Mouse (Mus musculus) layer of hippocampus, adult 18-20 months (tissue): ENCODE results near the gene Gadd45gip1. TPM values are rescaled to one million over a fixed set of nuclear protein-coding genes. Genes with fewer than 3 reads are reported as not detected.

Experiments
- DNase-seq, 2 experiments: peaks; one replicate each; pipeline ENCODE4 v3.0.0; 2022; ENCODE audit warnings: low spot score in 2 of 2
- microRNA-seq, 2 experiments: library from miRNA; unstranded; fragments of <30 nt; microRNA quantifications; one replicate each; pipeline ENCODE4 v1.2.0; 2021
- total RNA-seq, 2 experiments: library from RNA; stranded (reverse); gene quantifications; 2 replicates each; pipeline ENCODE4 v1.2.3; 2021

The Gadd45gip1 gene
- total RNA-seq, 2 experiments from 2014 or later = 27.3 to 27.4 TPM

GRCm38 (mm10) chr8:84846722-84847572, 15.6 kb downstream of the Gadd45gip1 start, which contains the start of gene Calr:
Gene Calr, minus strand, starts transcription at chr8:84846934.
- DNase-seq = peak; percentile 100

GRCm38 (mm10) chr8:84847684-84848435, 16.5 kb downstream of the Gadd45gip1 start:
- no peak for DNase-seq

- DNase-seq = no peak
Observed at GRCm38 (mm10) chr8:84856434-84856833, 25.1 kb downstream of the Gadd45gip1 start.

- peak; percentile 89 to 97 for DNase-seq
Observed at GRCm38 (mm10) chr8:84856864-84857441, 25.6 kb downstream of the Gadd45gip1 start, which contains the start of gene Farsa. Gene Farsa, plus strand, starts transcription at chr8:84856989.

GRCm38 (mm10) chr8:84871376-84872308, 40.3 kb downstream of the Gadd45gip1 start, which contains the start of gene Syce2:
Gene Syce2, plus strand, starts transcription at chr8:84872111.
- DNase-seq = peak in 1 of 2 experiments; percentile 37

GRCm38 (mm10) chr8:84872309-84872965, 41.1 kb downstream of the Gadd45gip1 start:
- DNase-seq = no peak

- DNase-seq = no peak
Observed at GRCm38 (mm10) chr8:84873016-84873415, 41.7 kb downstream of the Gadd45gip1 start.

- DNase-seq = no peak
Observed at GRCm38 (mm10) chr8:84874339-84874738, 43.0 kb downstream of the Gadd45gip1 start.

GRCm38 (mm10) chr8:84877297-84878035, 46.1 kb downstream of the Gadd45gip1 start:
- peak in 1 of 2 experiments; percentile 32 for DNase-seq

- DNase-seq = no peak
Observed at GRCm38 (mm10) chr8:84878915-84879314, 47.6 kb downstream of the Gadd45gip1 start.

- DNase-seq = no peak
Observed at GRCm38 (mm10) chr8:84884728-84885127, 53.4 kb downstream of the Gadd45gip1 start.

Small RNA genes within 50 kb of the gene (microRNA-seq; reads per million reads assigned to microRNA genes)
- 5.2 to 9.0 reads per million in 2 experiments for gene Mir7069

Other genes starting within 250 kb of the Gadd45gip1 start
- gene Ier2, start 168.7 kb upstream of the Gadd45gip1 start, total RNA-seq = 10 to 100 TPM in 1 of 2 experiments, 1 to 10 TPM in 1; 6.2 to 10.0 TPM
- 100 to 1,000 TPM in 1 of 2 experiments, 10 to 100 TPM in 1; 96.9 to 108 TPM for gene Trmt1, start 145.2 kb upstream of the Gadd45gip1 start, total RNA-seq
- 10 to 100 TPM; 94.8 to 95.5 TPM for gene Nacc1, start 143.7 kb upstream of the Gadd45gip1 start, total RNA-seq
- gene Lyl1, start 130.1 kb upstream of the Gadd45gip1 start, total RNA-seq = 1 to 10 TPM; 2.0 to 2.2 TPM
- not detected for gene G430095P16Rik, start 108.5 kb upstream of the Gadd45gip1 start, total RNA-seq
- 100 to 1,000 TPM; 379 to 429 TPM for gene Nfix, start 31.2 kb upstream of the Gadd45gip1 start, total RNA-seq
- 10 to 100 TPM; 10.7 to 10.9 TPM for gene Dand5, start 8.7 kb upstream of the Gadd45gip1 start, total RNA-seq
- gene Rad23a, start 9.1 kb downstream of the Gadd45gip1 start, total RNA-seq = 10 to 100 TPM; 63.8 to 77.0 TPM
- gene Calr, start 15.4 kb downstream of the Gadd45gip1 start, total RNA-seq = 100 to 1,000 TPM; 506 to 521 TPM
- gene Farsa, start 25.5 kb downstream of the Gadd45gip1 start, total RNA-seq = 10 to 100 TPM; 48.8 to 50.1 TPM
- gene Syce2, start 40.6 kb downstream of the Gadd45gip1 start, total RNA-seq = 10 to 100 TPM; 15.7 to 16.5 TPM
- 10 to 100 TPM; 38.3 to 38.5 TPM for gene Gcdh, start 62.4 kb downstream of the Gadd45gip1 start, total RNA-seq
- under 1 TPM in 1 of 2 experiments, not detected in 1; 0.27 TPM for gene Klf1, start 70.4 kb downstream of the Gadd45gip1 start, total RNA-seq
- gene Dnase2a, start 77.0 kb downstream of the Gadd45gip1 start, total RNA-seq = 1 to 10 TPM; 2.8 to 5.1 TPM
- gene Mast1, start 105.8 kb downstream of the Gadd45gip1 start, total RNA-seq = 10 to 100 TPM; 71.8 to 73.3 TPM
- gene Rtbdn, start 115.5 kb downstream of the Gadd45gip1 start, total RNA-seq = 1 to 10 TPM in 1 of 2 experiments, under 1 TPM in 1; 0.87 to 1.1 TPM
- gene Gm49661, start 137.9 kb downstream of the Gadd45gip1 start, total RNA-seq = not detected
- gene Prdx2, start 138.1 kb downstream of the Gadd45gip1 start, total RNA-seq = 100 to 1,000 TPM; 319 to 358 TPM
- 10 to 100 TPM; 41.8 to 46.2 TPM for gene Rnaseh2a, start 138.2 kb downstream of the Gadd45gip1 start, total RNA-seq
- 100 to 1,000 TPM; 102 to 103 TPM for gene Junb, start 147.2 kb downstream of the Gadd45gip1 start, total RNA-seq
- gene Hook2, start 159.1 kb downstream of the Gadd45gip1 start, total RNA-seq = 1 to 10 TPM; 8.1 to 9.5 TPM
- gene Best2, start 183.0 kb downstream of the Gadd45gip1 start, total RNA-seq = not detected
- gene Asna1, start 193.8 kb downstream of the Gadd45gip1 start, total RNA-seq = 100 to 1,000 TPM; 122 to 125 TPM
- 100 to 1,000 TPM; 132 to 133 TPM for gene Trir, start 195.3 kb downstream of the Gadd45gip1 start, total RNA-seq
- 100 to 1,000 TPM; 163 to 179 TPM for gene Tnpo2, start 205.4 kb downstream of the Gadd45gip1 start, total RNA-seq
- 10 to 100 TPM; 19.3 to 19.8 TPM for gene Fbxw9, start 228.5 kb downstream of the Gadd45gip1 start, total RNA-seq
- not detected for gene Gm5741, start 236.5 kb downstream of the Gadd45gip1 start, total RNA-seq
- gene Dhps, start 240.2 kb downstream of the Gadd45gip1 start, total RNA-seq = 10 to 100 TPM; 53.2 to 56.1 TPM
- 10 to 100 TPM; 60.9 to 65.6 TPM for gene Wdr83os, start 249.2 kb downstream of the Gadd45gip1 start, total RNA-seq
- gene Wdr83, start 249.8 kb downstream of the Gadd45gip1 start, total RNA-seq = 10 to 100 TPM; 28.1 to 32.3 TPM